Mouse (Mus musculus) liver, embryonic 15.5 days (tissue): ENCODE measurements around the gene Jag2. TPM values are rescaled to one million over a fixed set of nuclear protein-coding genes. Genes with fewer than 3 reads are reported as not detected.

Experiments used
- ATAC-seq: fragments of 200-750 bp; cut with Nextera tagmentation; 2 replicates; pipeline ENCODE4 v1.8.0; 2017; ENCODE audit warnings: moderate number of reproducible peaks, mild to moderate bottlenecking, moderate library complexity; ENCODE audit not compliant: insufficient read depth
- H3K27ac ChIP-seq: fragments of 300-500 bp; sonication (generic); replicated peaks from 2 replicates; pipeline ENCODE4 v1.5.1; 2015; ENCODE audit warnings: mild to moderate bottlenecking, inconsistent platforms
- H3K27me3 ChIP-seq: fragments of 300-500 bp; sonication (generic); 2 replicates; pipeline ENCODE4 v1.6.1; 2015; ENCODE audit warnings: mild to moderate bottlenecking, inconsistent platforms
- H3K36me3 ChIP-seq: fragments of 300-500 bp; sonication (generic); replicated peaks from 2 replicates; pipeline ENCODE4 v1.6.1; 2015; ENCODE audit warnings: moderate library complexity, mild to moderate bottlenecking, inconsistent platforms
- H3K4me1 ChIP-seq: fragments of 300-500 bp; sonication (generic); replicated peaks from 2 replicates; pipeline ENCODE4 v1.6.1; 2015; ENCODE audit warnings: inconsistent platforms
- H3K4me2 ChIP-seq: fragments of 300-500 bp; sonication (generic); 2 replicates; pipeline ENCODE4 v1.6.1; 2015; ENCODE audit warnings: moderate library complexity, mild to moderate bottlenecking, inconsistent platforms
- H3K4me3 ChIP-seq: fragments of 300-500 bp; sonication (generic); replicated peaks from 2 replicates; pipeline ENCODE4 v1.5.1; 2015; ENCODE audit warnings: mild to moderate bottlenecking, inconsistent platforms
- H3K9ac ChIP-seq: fragments of 300-500 bp; sonication (generic); 2 replicates; pipeline ENCODE4 v1.6.1; 2015; ENCODE audit warnings: moderate library complexity, mild to moderate bottlenecking, inconsistent platforms
- H3K9me3 ChIP-seq: fragments of 300-500 bp; sonication (generic); replicated peaks from 2 replicates; pipeline ENCODE4 v1.6.1; 2016; ENCODE audit warnings: inconsistent platforms
- WGBS: fragments of 180-500 bp; shearing (Covaris S2); methylation state at CpG from one replicate; pipeline ENCODE4 v1.1.7; 2015; ENCODE audit warnings: mixed read lengths; ENCODE audit not compliant: insufficient replicate concordance; 5-methylcytosine and 5-hydroxymethylcytosine counted together
- microRNA-seq: library from miRNA; unstranded; fragments of <30 nt; microRNA quantifications from one replicate; pipeline ENCODE4, GENCODE M21; 2016
- polyA plus RNA-seq: library from polyadenylated mRNA; unstranded; fragments of >200 nt; fragmentation: Nextera tagmentation; extraction: Ambion mirVana; gene quantifications from 2 replicates; pipeline ENCODE4 v1.2.1, GENCODE M21; 2015

Jag2 gene
- polyA plus RNA-seq, 1 experiment from 2014 or later: 0.32 TPM

GRCm38 (mm10) chr12:112866467-112867080 lies 63.0 kb downstream of the Jag2 start:
- no peak for ATAC-seq
- Histone ChIP-seq H3K4me3 (no peak overlapping the region), H3K27me3 (peaks cover 20% of the 10 kb centered on the region), H3K9ac (no peak overlapping the region), H3K9me3 (no peaks in the 10 kb centered on the region), H3K27ac (no peak overlapping the region), H3K4me2 (no peak overlapping the region), H3K36me3 (no peaks in the 10 kb centered on the region), H3K4me1 (peaks cover 14% of the 10 kb centered on the region; the same call in 1 of the 2 replicates)
- WGBS: 69% methylated on average over 8 of the region's 8 CpGs

DNA sequence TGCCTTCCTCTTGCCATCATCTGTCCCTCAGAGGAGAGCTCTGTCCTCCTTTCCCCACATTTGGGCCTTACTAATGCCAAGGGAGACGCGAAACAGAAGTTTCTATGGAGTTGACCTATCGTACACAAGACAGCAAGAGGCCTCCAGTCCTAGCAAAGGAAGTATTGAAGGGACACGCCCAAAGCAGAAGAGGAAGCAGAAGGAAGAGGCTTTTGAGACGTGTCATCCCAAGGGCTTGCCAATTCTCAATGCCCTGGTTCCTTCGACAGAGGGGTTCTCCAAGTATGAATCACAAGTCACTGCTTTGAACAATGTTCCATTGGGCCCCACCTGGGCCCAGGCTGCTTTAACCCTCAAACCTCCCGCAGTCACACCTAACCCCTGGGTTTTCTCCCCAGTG lies 64.8 kb downstream of the Jag2 start:
- Histone ChIP-seq H3K27me3 (peaks cover 4% of the 10 kb centered on the region; the same call in 1 of the 2 replicates), H3K4me2 (no peak overlapping the region), H3K9ac (no peak overlapping the region), H3K9me3 (no peaks in the 10 kb centered on the region), H3K27ac (no peak overlapping the region), H3K4me1 (peaks cover 4% of the 10 kb centered on the region; the same call in 1 of the 2 replicates), H3K4me3 (no peak overlapping the region), H3K36me3 (no peaks in the 10 kb centered on the region)
- ATAC-seq: no peak
- 36% methylated on average over 7 of the region's 7 CpGs for WGBS

DNA sequence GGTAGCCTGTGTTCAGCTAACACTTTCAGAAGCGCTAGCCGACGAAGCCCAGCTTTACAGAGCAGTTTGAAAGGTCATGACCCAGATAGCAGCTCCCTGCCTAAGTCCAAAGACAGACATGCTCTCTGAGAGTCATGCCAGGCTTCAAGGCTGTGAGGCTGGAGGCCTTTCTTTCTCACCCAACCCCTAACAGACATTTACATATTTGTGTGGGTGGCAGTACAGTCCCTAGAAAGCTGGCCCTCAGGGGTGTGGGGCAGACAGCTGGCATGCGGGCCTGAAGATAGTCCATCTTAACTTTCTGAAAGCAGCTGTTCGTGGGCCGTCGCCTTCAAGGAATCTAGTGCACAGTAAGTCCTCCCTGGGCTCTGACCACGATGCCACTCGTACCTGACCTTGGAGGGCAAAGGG lies 67.7 kb downstream of the Jag2 start:
- no peak overlapping the region for H3K4me2 ChIP-seq
- no peak overlapping the region for H3K4me3 ChIP-seq
- 56% methylated on average over 9 of the region's 9 CpGs for WGBS
- H3K36me3 ChIP-seq: no peaks in the 10 kb centered on the region
- no peaks in the 10 kb centered on the region for H3K27me3 ChIP-seq
- no peak for ATAC-seq
- H3K9ac ChIP-seq: no peak overlapping the region
- H3K4me1 ChIP-seq: no peaks in the 10 kb centered on the region
- H3K27ac ChIP-seq: no peak overlapping the region
- H3K9me3 ChIP-seq: no peaks in the 10 kb centered on the region

DNA sequence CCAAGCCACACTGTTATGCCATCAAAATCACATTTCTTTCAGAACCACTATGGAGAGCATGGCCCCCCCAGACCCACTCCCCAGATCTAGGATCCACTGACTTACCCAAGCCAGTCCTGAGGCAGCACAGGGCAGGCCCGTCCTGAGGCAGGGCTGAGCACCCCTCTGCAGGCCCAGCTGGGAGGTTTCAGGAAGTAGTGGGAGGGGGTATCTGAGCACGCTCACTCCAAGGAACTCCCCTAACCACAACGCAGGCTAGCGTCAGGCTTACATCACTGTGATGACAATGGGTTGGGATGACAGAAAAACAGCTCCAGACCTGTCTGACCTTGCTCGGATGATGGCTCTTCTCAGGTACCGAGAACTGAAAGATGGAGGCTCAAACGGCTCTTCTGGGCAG lies 68.8 kb downstream of the Jag2 start:
- Histone ChIP-seq H3K27ac (no peak overlapping the region), H3K4me1 (no peaks in the 10 kb centered on the region), H3K4me3 (no peak overlapping the region), H3K4me2 (no peak overlapping the region; the same call in 1 of the 2 replicates), H3K9me3 (no peaks in the 10 kb centered on the region), H3K27me3 (no peaks in the 10 kb centered on the region), H3K36me3 (no peaks in the 10 kb centered on the region), H3K9ac (no peak overlapping the region)
- 32% methylated on average over 7 of the region's 7 CpGs for WGBS
- peak; percentile 38 for ATAC-seq

DNA sequence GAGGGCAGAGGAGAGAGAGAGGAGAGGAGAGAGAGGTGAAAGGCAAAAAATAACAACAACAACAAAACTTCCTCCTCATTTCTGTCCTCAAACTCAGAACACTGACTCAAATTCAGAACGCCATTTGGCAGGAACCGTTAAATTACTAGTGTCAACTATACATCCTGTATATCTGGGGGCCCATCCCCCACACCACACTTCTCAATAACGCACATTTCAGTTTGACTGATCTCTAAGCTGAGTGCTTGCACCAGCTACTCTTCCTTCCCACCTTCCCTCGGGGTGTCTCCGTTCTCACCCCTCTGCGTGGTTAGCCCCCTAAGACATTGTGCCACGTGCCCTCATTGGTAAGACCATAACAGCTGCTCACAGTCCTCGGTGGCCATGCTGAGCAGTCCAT lies 69.6 kb downstream of the Jag2 start:
- 17% methylated on average over 8 of the region's 8 CpGs for WGBS

GRCm38 (mm10) chr12:112858581-112859336 lies 70.8 kb downstream of the Jag2 start:
- Histone ChIP-seq H3K36me3 (no peaks in the 10 kb centered on the region), H3K27ac (no peak overlapping the region), H3K4me2 (no peak overlapping the region), H3K9ac (no peak overlapping the region), H3K4me3 (no peak overlapping the region), H3K27me3 (no peaks in the 10 kb centered on the region), H3K9me3 (no peaks in the 10 kb centered on the region), H3K4me1 (no peaks in the 10 kb centered on the region)
- 63% methylated on average over 9 of the region's 9 CpGs for WGBS
- no peak for ATAC-seq

More for the DNA sequence above, 69.6 kb downstream of the Jag2 start:
- no peak overlapping the region for H3K27ac ChIP-seq
- no peaks in the 10 kb centered on the region for H3K36me3 ChIP-seq
- no peaks in the 10 kb centered on the region for H3K27me3 ChIP-seq
- H3K9me3 ChIP-seq: no peaks in the 10 kb centered on the region
- no peak for ATAC-seq
- no peak overlapping the region for H3K4me3 ChIP-seq
- H3K4me2 ChIP-seq: no peak overlapping the region
- H3K9ac ChIP-seq: no peak overlapping the region
- H3K4me1 ChIP-seq: no peaks in the 10 kb centered on the region

Small RNA genes within 50 kb of the gene (microRNA-seq; reads per million reads assigned to microRNA genes)
- gene Mir6941: not detected

Other genes starting within 250 kb of the Jag2 start
- 3.9 and 5.2 TPM in 2 replicates for gene Cep170b, start 209.3 kb downstream of the Jag2 start, polyA plus RNA-seq
- 22.4 and 23.3 TPM in 2 replicates for gene Pld4, start 169.1 kb downstream of the Jag2 start, polyA plus RNA-seq
- gene Ahnak2, start 127.1 kb downstream of the Jag2 start, polyA plus RNA-seq: 0.18 and 0.23 TPM in 2 replicates
- gene Clba1, start 120.8 kb downstream of the Jag2 start, polyA plus RNA-seq: 0.43 and 0.61 TPM in 2 replicates
- 62.9 and 67.0 TPM in 2 replicates for gene Cdca4, start 100.4 kb downstream of the Jag2 start, polyA plus RNA-seq
- 0.26 and 0.32 TPM in 2 replicates for gene Gpr132, start 61.5 kb downstream of the Jag2 start, polyA plus RNA-seq
- gene Nudt14, start 12.3 kb upstream of the Jag2 start, polyA plus RNA-seq: 14.1 and 14.3 TPM in 2 replicates
- gene Btbd6, start 46.7 kb upstream of the Jag2 start, polyA plus RNA-seq: 5.5 and 5.8 TPM in 2 replicates
- 26.3 and 29.2 TPM in 2 replicates for gene Brf1, start 70.9 kb upstream of the Jag2 start, polyA plus RNA-seq
- gene Pacs2, start 84.7 kb upstream of the Jag2 start, polyA plus RNA-seq: 6.1 and 6.7 TPM in 2 replicates
- gene Tex22, start 144.7 kb upstream of the Jag2 start, polyA plus RNA-seq: not detected in 2 replicates
- 3.8 and 4.4 TPM in 2 replicates for gene Mta1, start 168.5 kb upstream of the Jag2 start, polyA plus RNA-seq
- 45.1 and 51.5 TPM in 2 replicates for gene Crip2, start 210.5 kb upstream of the Jag2 start, polyA plus RNA-seq
- 89.4 and 102 TPM in 2 replicates for gene Crip1, start 216.5 kb upstream of the Jag2 start, polyA plus RNA-seq
- 11.3 and 11.5 TPM in 2 replicates for gene Tedc1, start 226.6 kb upstream of the Jag2 start, polyA plus RNA-seq